In genomic region chr8:127675377-127675776, GRCm38 (mm10) we compare ENCODE assay signal across 22 mouse cellular contexts.
DNase-seq lines count a peak whose midpoint lies in the region; ATAC-seq lines count a peak whose summit lies in the region.
"Had no signal": no experiment of that assay in that cellular context is flagged by ENCODE, and none has a peak within 500 bp of the region (broad histone marks: within the 10 kb centered on the region; RNA-seq: fewer than 3 reads in every experiment).

No protein-coding gene starts in this region.

- no peak overlapping the region for H3K27ac ChIP-seq in midbrain, embryonic 13.5 days
- H3K27ac ChIP-seq: embryonic facial prominence, embryonic 12.5 days; hindbrain, postnatal 0 days; kidney, postnatal 0 days; midbrain, embryonic 12.5 days; neural tube, embryonic 15.5 days had no signal

- DNase-seq in left cerebral cortex, postnatal 10 days (ENCODE audit: extremely low spot score in 1 of 2, low spot score in 2 of 2) = peak; percentile 46 to 59
- no peak for DNase-seq in left cerebral cortex, postnatal 4 days
- DNase-seq in frontal cortex, postnatal 14 days (ENCODE audit: low spot score in 2 of 2) = peak; percentile 6 to 26
- DNase-seq in left cerebral cortex, postnatal 25 days (ENCODE audit: low spot score in 2 of 2) = peak; percentile 14 to 82
- DNase-seq in right cerebral cortex, postnatal 4 days = peak; percentile 44
- no peak for DNase-seq in kidney, postnatal 14 days
- DNase-seq: cerebellum, adult 11 months; cerebellum, postnatal 36 days; heart, adult 11 months; heart, postnatal 4 days; kidney, adult 11 months; liver; liver, postnatal 0 days; lung, postnatal 4 days; thymus, postnatal 25 days had no signal

- intact Hi-C loops in left cerebral cortex, postnatal 10 days (cut with DNase I) = no loop called here
- intact Hi-C loops in left cerebral cortex, postnatal 4 days (cut with DNase I) = no loop called here
- intact Hi-C loops in left cerebral cortex, postnatal 25 days (cut with DNase I) = loop anchor here (5.0 kb wide), 2 partner anchors 242 to 357 kb away; no protein-coding TSS in a partner anchor

- WGBS in midbrain, embryonic 13.5 days = 86% methylated on average over 4 of the region's 4 CpGs

- H3K4me2 ChIP-seq in midbrain, embryonic 13.5 days (replicated peaks) = no peak overlapping the region
- H3K4me2 ChIP-seq: embryonic facial prominence, embryonic 12.5 days; midbrain, embryonic 12.5 days; neural tube, embryonic 15.5 days had no signal

- no peaks in the 10 kb centered on the region for H3K4me1 ChIP-seq in midbrain, embryonic 13.5 days (replicated peaks)
- H3K4me1 ChIP-seq: embryonic facial prominence, embryonic 12.5 days; neural tube, embryonic 15.5 days had no signal

- H3K4me3 ChIP-seq in midbrain, embryonic 13.5 days (replicated peaks) = no peak overlapping the region
- H3K4me3 ChIP-seq: embryonic facial prominence, embryonic 12.5 days; midbrain, embryonic 12.5 days; myocyte; neural tube, embryonic 15.5 days had no signal

- no peak overlapping the region for H3K9ac ChIP-seq in midbrain, embryonic 13.5 days (replicated peaks)
- H3K9ac ChIP-seq: embryonic facial prominence, embryonic 12.5 days; liver, postnatal 0 days; midbrain, embryonic 12.5 days; neural tube, embryonic 15.5 days had no signal

- 0 out of 2 replicates have a peak, but pooled peaks cover 2% of the 10 kb centered on the region for H3K27me3 ChIP-seq in midbrain, embryonic 13.5 days
- H3K27me3 ChIP-seq: embryonic facial prominence, embryonic 12.5 days; midbrain, embryonic 12.5 days; neural tube, embryonic 15.5 days had no signal

- no peaks in the 10 kb centered on the region for H3K36me3 ChIP-seq in midbrain, embryonic 13.5 days
- H3K36me3 ChIP-seq: embryonic facial prominence, embryonic 12.5 days; midbrain, embryonic 12.5 days; neural tube, embryonic 15.5 days had no signal

- no peak for ATAC-seq in midbrain, embryonic 13.5 days
- ATAC-seq: hindbrain, postnatal 0 days; liver, postnatal 0 days had no signal

- H3K9me3 ChIP-seq in midbrain, embryonic 13.5 days = no peaks in the 10 kb centered on the region
- H3K9me3 ChIP-seq: embryonic facial prominence, embryonic 12.5 days; midbrain, embryonic 12.5 days; neural tube, embryonic 15.5 days had no signal

Comparison
In these comparisons a context has a peak if more than half of its experiments do, and no peak if none do; other contexts are left out.
1. DNase-seq: peak in left cerebral cortex, postnatal 10 days (2 of 2), frontal cortex, postnatal 14 days (2 of 2), left cerebral cortex, postnatal 25 days (2 of 2) and right cerebral cortex, postnatal 4 days (single experiment); none in left cerebral cortex, postnatal 4 days (single experiment) and kidney, postnatal 14 days (single experiment).